Mouse (Mus musculus): ENCODE data around the gene Hist1h2bj. TPM values are rescaled to one million over a fixed set of nuclear protein-coding genes. Genes with fewer than 3 reads are reported as not detected.
"Not testable (repeated sequence)": the region's sequence is repeated elsewhere in the genome, so short reads cannot be mapped to it uniquely, and the experiment has no call there.

Gene Hist1h2bj
- total RNA-seq, 2 experiments from 2014 or later = 134 to 990 TPM

- no peak for ATAC-seq (replicated peaks; ENCODE audit: poor library complexity, severe bottlenecking)
These were observed 6.0 kb upstream of the Hist1h2bj start for GRCm38 (mm10) chr13:22036986-22037385.

GRCm38 (mm10) chr13:22037415-22037814, 5.6 kb upstream of the Hist1h2bj start:
- no peak for ATAC-seq (replicated peaks; ENCODE audit: poor library complexity, severe bottlenecking)

GRCm38 (mm10) chr13:22039364-22039763, 3.6 kb upstream of the Hist1h2bj start:
- no peak for ATAC-seq (replicated peaks; ENCODE audit: poor library complexity, severe bottlenecking)

- ATAC-seq (replicated peaks; ENCODE audit: poor library complexity, severe bottlenecking) = no peak
These were observed 3.0 kb upstream of the Hist1h2bj start for GRCm38 (mm10) chr13:22039951-22040463.

GRCm38 (mm10) chr13:22040464-22041141, 2.4 kb upstream of the Hist1h2bj start:
- 0 out of 2 replicates have a peak, but pooled peaks have one; percentile 7 for ATAC-seq (replicated peaks; ENCODE audit: poor library complexity, severe bottlenecking)

- ATAC-seq (replicated peaks; ENCODE audit: poor library complexity, severe bottlenecking) = peak; percentile 56
These were observed 1.9 kb upstream of the Hist1h2bj start, which contains the start of gene Hist1h4i for GRCm38 (mm10) chr13:22041142-22041536. Gene Hist1h4i (minus strand): TSS chr13:22041362.

GRCm38 (mm10) chr13:22041651-22042567, 1.1 kb upstream of the Hist1h2bj start:
- no peak for ATAC-seq (replicated peaks; ENCODE audit: poor library complexity, severe bottlenecking)

- ATAC-seq (replicated peaks; ENCODE audit: poor library complexity, severe bottlenecking) = peak; percentile 18; the same call in 1 of the 2 replicates
These were observed 753 bp downstream of the Hist1h2bj start for GRCm38 (mm10) chr13:22043503-22044431.

GRCm38 (mm10) chr13:22044432-22045155, 1.6 kb downstream of the Hist1h2bj start:
- ATAC-seq (replicated peaks; ENCODE audit: poor library complexity, severe bottlenecking) = no peak

GRCm38 (mm10) chr13:22045311-22045710, 2.3 kb downstream of the Hist1h2bj start:
- ATAC-seq (replicated peaks; ENCODE audit: poor library complexity, severe bottlenecking) = no peak

GRCm38 (mm10) chr13:22049041-22049440, 6.0 kb downstream of the Hist1h2bj start:
- no peak for ATAC-seq (replicated peaks; ENCODE audit: poor library complexity, severe bottlenecking)

- peak; percentile 46 for ATAC-seq (replicated peaks; ENCODE audit: poor library complexity, severe bottlenecking)
These were observed 6.9 kb downstream of the Hist1h2bj start for GRCm38 (mm10) chr13:22049737-22050440.

GRCm38 (mm10) chr13:22050591-22051522, 7.8 kb downstream of the Hist1h2bj start:
- ATAC-seq (replicated peaks; ENCODE audit: poor library complexity, severe bottlenecking) = peak; percentile 95

GRCm38 (mm10) chr13:22051523-22051859, 8.5 kb downstream of the Hist1h2bj start:
- ATAC-seq (replicated peaks; ENCODE audit: poor library complexity, severe bottlenecking) = no peak

- ATAC-seq (replicated peaks; ENCODE audit: poor library complexity, severe bottlenecking) = no peak
These were observed 10.7 kb downstream of the Hist1h2bj start for GRCm38 (mm10) chr13:22053754-22054153.

GRCm38 (mm10) chr13:22061422-22061821, 18.4 kb downstream of the Hist1h2bj start:
- peak; percentile 80 for ATAC-seq (replicated peaks; ENCODE audit: poor library complexity, severe bottlenecking)

- no peak for ATAC-seq (replicated peaks; ENCODE audit: poor library complexity, severe bottlenecking)
These were observed 20.5 kb downstream of the Hist1h2bj start for GRCm38 (mm10) chr13:22063468-22063867.

GRCm38 (mm10) chr13:22084140-22084539, 41.1 kb downstream of the Hist1h2bj start, which contains the start of gene Vmn1r188:
Gene Vmn1r188 (plus strand): TSS chr13:22084440.
- ATAC-seq (replicated peaks; ENCODE audit: poor library complexity, severe bottlenecking) = not testable (repeated sequence)

Measured in granulocyte monocyte progenitor cell, adult 5-6 weeks (primary cell).